Comparison of ENCODE assay signal across 8 mouse cellular contexts in the genomic region with DNA sequence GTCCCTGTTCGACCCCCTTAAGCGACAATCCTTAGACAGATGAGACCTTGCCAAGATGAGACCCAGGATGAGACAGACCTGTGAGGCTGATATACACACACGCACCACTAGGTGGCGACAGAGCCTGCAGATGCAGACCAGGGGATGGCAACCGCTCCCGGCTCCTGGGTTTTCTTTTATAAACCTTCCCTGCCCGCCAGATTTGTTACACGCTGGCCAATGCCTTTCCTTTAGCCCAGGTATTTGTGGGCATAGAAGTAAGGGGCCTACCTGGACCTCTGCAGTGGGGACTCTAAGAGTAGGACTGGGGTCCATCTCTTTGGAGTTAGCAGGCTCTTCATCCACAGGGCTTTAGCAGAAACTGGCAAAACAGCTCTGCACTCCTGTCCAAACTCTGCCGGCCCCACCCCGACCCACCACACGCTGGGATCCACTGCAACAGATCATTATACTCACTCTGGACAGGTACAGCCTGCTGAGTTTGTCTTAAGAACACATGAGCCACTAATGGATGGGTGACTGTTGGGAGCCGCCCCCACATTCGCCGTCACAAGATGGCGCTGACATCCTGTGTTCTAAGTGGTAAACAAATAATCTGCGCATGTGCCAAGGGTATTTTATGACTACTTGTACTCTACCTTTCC.
A peak's percentile ranks its signal among the peaks of the same experiment; 100 is the strongest.
DNase-seq lines count a peak whose midpoint lies in the region; ATAC-seq lines count a peak whose summit lies in the region.

No protein-coding gene starts in this region.

- H3K27ac ChIP-seq in heart, embryonic 11.5 days (ENCODE audit: low read depth, low read length) = peak overlapping the region; percentile 76
- H3K27ac ChIP-seq in kidney, embryonic 14.5 days (ENCODE audit: low read depth, low read length) = peak overlapping the region; percentile 83
- peak overlapping the region; percentile 78 for H3K27ac ChIP-seq in liver, embryonic 13.5 days
- peak overlapping the region; percentile 78 for H3K27ac ChIP-seq in stomach, embryonic 15.5 days

- peak; percentile 77 for ATAC-seq in erythroblast, adult 5-6 weeks (replicated peaks; ENCODE audit: low FRiP score, poor library complexity, severe bottlenecking)
- peak; percentile 78 for ATAC-seq in heart, embryonic 11.5 days (replicated peaks; ENCODE audit: insufficient number of reproducible peaks, low FRiP score, low TSS enrichment)
- ATAC-seq in kidney, embryonic 14.5 days (ENCODE audit: low FRiP score, low TSS enrichment) = peak; percentile 62
- peak; percentile 76 for ATAC-seq in liver, embryonic 13.5 days (ENCODE audit: low read depth)
- ATAC-seq in stomach, embryonic 15.5 days (ENCODE audit: insufficient read depth, low FRiP score, low read depth) = peak; percentile 51

- H3K4me2 ChIP-seq in heart, embryonic 11.5 days = peak overlapping the region; percentile 63
- peak overlapping the region; percentile 51 for H3K4me2 ChIP-seq in kidney, embryonic 14.5 days (replicated peaks; ENCODE audit: low read depth, low read length)
- H3K4me2 ChIP-seq in liver, embryonic 13.5 days = peak overlapping the region; percentile 67
- peak overlapping the region; percentile 61 for H3K4me2 ChIP-seq in stomach, embryonic 15.5 days

- no peaks in the 10 kb centered on the region for H3K27me3 ChIP-seq in heart, embryonic 11.5 days (ENCODE audit: control insufficient read depth, insufficient read depth, low read length)
- no peaks in the 10 kb centered on the region for H3K27me3 ChIP-seq in kidney, embryonic 14.5 days (ENCODE audit: control insufficient read depth, insufficient read depth, low read length)
- no peaks in the 10 kb centered on the region for H3K27me3 ChIP-seq in liver, embryonic 13.5 days
- no peaks in the 10 kb centered on the region for H3K27me3 ChIP-seq in stomach, embryonic 15.5 days (replicated peaks)

- H3K36me3 ChIP-seq in heart, embryonic 11.5 days (ENCODE audit: control insufficient read depth, insufficient read depth, low read length) = no peaks in the 10 kb centered on the region
- no peaks in the 10 kb centered on the region for H3K36me3 ChIP-seq in kidney, embryonic 14.5 days (ENCODE audit: control insufficient read depth, insufficient read depth, low read length)
- H3K36me3 ChIP-seq in liver, embryonic 13.5 days = no peaks in the 10 kb centered on the region
- H3K36me3 ChIP-seq in stomach, embryonic 15.5 days = no peaks in the 10 kb centered on the region

- 27% methylated on average over 15 of the region's 16 CpGs for WGBS in heart, embryonic 11.5 days (ENCODE audit: insufficient replicate concordance)
- WGBS in kidney, embryonic 14.5 days = 30% methylated on average over 15 of the region's 16 CpGs
- WGBS in liver, embryonic 13.5 days (ENCODE audit: insufficient replicate concordance) = 21% methylated on average over 16 of the region's 16 CpGs
- 24% methylated on average over 16 of the region's 16 CpGs for WGBS in stomach, embryonic 15.5 days

- H3K4me3 ChIP-seq in heart, embryonic 11.5 days (ENCODE audit: low read depth, low read length) = peak overlapping the region; percentile 54
- H3K4me3 ChIP-seq in kidney, embryonic 14.5 days (ENCODE audit: low read length) = peak overlapping the region; percentile 47
- peak overlapping the region; percentile 66 for H3K4me3 ChIP-seq in liver, embryonic 13.5 days (replicated peaks)
- H3K4me3 ChIP-seq in stomach, embryonic 15.5 days (replicated peaks) = peak overlapping the region; percentile 49

- DNase-seq in A20 (ENCODE audit: low read depth, low spot score) = peak; percentile 36
- DNase-seq in adrenal gland, postnatal 25 days = peak; percentile 73
- peak; percentile 29 for DNase-seq in liver, embryonic 13.5 days
- DNase-seq in neural tube, embryonic 10.5 days (ENCODE audit: extremely low spot score, low spot score) = peak; percentile 86

- peak overlapping the region; percentile 61; the same call in 1 of the 2 replicates for H3K9ac ChIP-seq in heart, embryonic 11.5 days (ENCODE audit: low read depth, low read length)
- H3K9ac ChIP-seq in kidney, embryonic 14.5 days (ENCODE audit: low read depth, low read length) = peak overlapping the region; percentile 40; the same call in 1 of the 2 replicates
- H3K9ac ChIP-seq in liver, embryonic 13.5 days = peak overlapping the region; percentile 74
- no peak overlapping the region for H3K9ac ChIP-seq in stomach, embryonic 15.5 days

- H3K9me3 ChIP-seq in heart, embryonic 11.5 days (replicated peaks; ENCODE audit: control insufficient read depth, low read length) = no peaks in the 10 kb centered on the region
- no peaks in the 10 kb centered on the region for H3K9me3 ChIP-seq in kidney, embryonic 14.5 days (ENCODE audit: control insufficient read depth, low read length)
- no peaks in the 10 kb centered on the region for H3K9me3 ChIP-seq in liver, embryonic 13.5 days (replicated peaks)
- no peaks in the 10 kb centered on the region for H3K9me3 ChIP-seq in stomach, embryonic 15.5 days

- H3K4me1 ChIP-seq in heart, embryonic 11.5 days (ENCODE audit: control insufficient read depth, insufficient read depth, low read length) = peaks cover 10% of the 10 kb centered on the region
- H3K4me1 ChIP-seq in kidney, embryonic 14.5 days (ENCODE audit: control insufficient read depth, insufficient read depth, low read length) = 0 out of 2 replicates have a peak, but pooled peaks cover 9% of the 10 kb centered on the region
- H3K4me1 ChIP-seq in liver, embryonic 13.5 days (replicated peaks) = peaks cover 27% of the 10 kb centered on the region
- H3K4me1 ChIP-seq in stomach, embryonic 15.5 days = no peaks in the 10 kb centered on the region

Comparison
In these comparisons a context has a peak if more than half of its experiments do, and no peak if none do; other contexts are left out.
1. Peak in every context shown above with its lines: DNase-seq, ATAC-seq, H3K4me3 ChIP-seq and H3K27ac ChIP-seq.
2. DNase-seq: peak in every context shown above with its lines; median percentile 86 in neural tube, embryonic 10.5 days; 73 in adrenal gland, postnatal 25 days; 36 in A20; 29 in liver, embryonic 13.5 days.